Mouse (Mus musculus): ENCODE results near the gene Cd24a. TPM values are rescaled to one million over a fixed set of nuclear protein-coding genes. Genes with fewer than 3 reads are reported as not detected.
A peak's percentile ranks its signal among the peaks of the same experiment; 100 is the strongest.

Gene Cd24a
- polyA plus RNA-seq, 1 experiment from 2014 or later = 420 TPM

GRCm38 (mm10) chr10:43623510-43623909, 45.4 kb downstream of the Cd24a start:
- Histone ChIP-seq H3K36me3 (ENCODE audit: control insufficient read depth, insufficient read depth, low read length) (no peaks in the 10 kb centered on the region), H3K4me2 (no peak overlapping the region), H3K27ac (ENCODE audit: low read depth, low read length) (no peak overlapping the region), H3K4me1 (replicated peaks; ENCODE audit: control insufficient read depth, insufficient read depth, low read length) (peaks cover 6% of the 10 kb centered on the region), H3K27me3 (replicated peaks; ENCODE audit: control insufficient read depth, insufficient read depth, low read length) (no peaks in the 10 kb centered on the region), H3K9me3 (ENCODE audit: control insufficient read depth, low read length) (peaks cover 6% of the 10 kb centered on the region; the same call in 1 of the 2 replicates), H3K9ac (ENCODE audit: low read depth, low read length) (no peak overlapping the region), H3K4me3 (ENCODE audit: low read depth, low read length) (no peak overlapping the region)
- no peak for ATAC-seq (replicated peaks; ENCODE audit: low FRiP score)
- DNase-seq (ENCODE audit: low spot score) = no peak
- 81% methylated on average over 8 of the region's 8 CpGs for WGBS

GRCm38 (mm10) chr10:43624362-43624761, 46.3 kb downstream of the Cd24a start:
- Histone ChIP-seq H3K27me3 (replicated peaks; ENCODE audit: control insufficient read depth, insufficient read depth, low read length) (no peaks in the 10 kb centered on the region), H3K9ac (ENCODE audit: low read depth, low read length) (no peak overlapping the region), H3K9me3 (ENCODE audit: control insufficient read depth, low read length) (peaks cover 6% of the 10 kb centered on the region; the same call in 1 of the 2 replicates), H3K4me3 (ENCODE audit: low read depth, low read length) (no peak overlapping the region), H3K36me3 (ENCODE audit: control insufficient read depth, insufficient read depth, low read length) (no peaks in the 10 kb centered on the region), H3K4me2 (no peak overlapping the region), H3K27ac (ENCODE audit: low read depth, low read length) (no peak overlapping the region), H3K4me1 (replicated peaks; ENCODE audit: control insufficient read depth, insufficient read depth, low read length) (peaks cover 6% of the 10 kb centered on the region)
- WGBS = 82% methylated on average over 5 of the region's 5 CpGs
- ATAC-seq (replicated peaks; ENCODE audit: low FRiP score) = no peak
- DNase-seq (ENCODE audit: low spot score) = no peak

DNA sequence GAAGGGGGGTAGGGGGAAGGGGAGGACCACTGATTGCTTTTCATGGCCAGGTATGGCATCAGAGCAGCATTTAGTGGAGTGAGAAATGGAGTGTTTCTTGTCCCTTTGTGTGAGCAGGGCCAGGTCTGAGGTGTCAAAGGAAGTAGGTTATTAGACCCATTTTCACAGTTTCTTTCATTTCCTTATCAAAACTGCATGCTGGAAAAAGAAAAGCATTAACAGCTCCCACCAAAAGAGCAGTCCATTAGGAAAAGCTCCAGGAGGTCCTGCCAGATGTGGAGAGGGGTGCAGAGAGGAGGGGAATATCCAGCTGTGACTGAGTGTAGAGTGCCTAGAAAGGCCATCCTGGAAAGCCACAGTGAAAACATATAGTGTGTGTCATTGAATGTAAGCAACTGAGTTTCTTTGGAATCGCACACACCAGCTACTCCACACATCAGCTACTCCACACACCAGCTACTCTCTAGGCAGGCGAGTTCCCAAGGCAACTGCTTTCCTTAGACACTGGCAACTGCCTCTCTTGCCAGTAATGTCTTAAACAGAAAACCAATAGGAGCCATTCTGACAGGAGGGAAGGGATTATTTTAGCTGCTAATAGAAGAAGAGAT, 46.8 kb downstream of the Cd24a start:
- 78% methylated on average over 2 of the region's 2 CpGs for WGBS
- Histone ChIP-seq H3K4me2 (no peak overlapping the region), H3K27ac (ENCODE audit: low read depth, low read length) (0 out of 2 replicates have a peak overlapping the region, but pooled peaks have one; percentile 40), H3K4me1 (replicated peaks; ENCODE audit: control insufficient read depth, insufficient read depth, low read length) (peaks cover 9% of the 10 kb centered on the region), H3K9me3 (ENCODE audit: control insufficient read depth, low read length) (peaks cover 6% of the 10 kb centered on the region; the same call in 1 of the 2 replicates), H3K27me3 (replicated peaks; ENCODE audit: control insufficient read depth, insufficient read depth, low read length) (no peaks in the 10 kb centered on the region), H3K9ac (ENCODE audit: low read depth, low read length) (no peak overlapping the region), H3K36me3 (ENCODE audit: control insufficient read depth, insufficient read depth, low read length) (no peaks in the 10 kb centered on the region), H3K4me3 (ENCODE audit: low read depth, low read length) (no peak overlapping the region)
- ATAC-seq (replicated peaks; ENCODE audit: low FRiP score) (no peak), DNase-seq (ENCODE audit: low spot score) (no peak)

DNA sequence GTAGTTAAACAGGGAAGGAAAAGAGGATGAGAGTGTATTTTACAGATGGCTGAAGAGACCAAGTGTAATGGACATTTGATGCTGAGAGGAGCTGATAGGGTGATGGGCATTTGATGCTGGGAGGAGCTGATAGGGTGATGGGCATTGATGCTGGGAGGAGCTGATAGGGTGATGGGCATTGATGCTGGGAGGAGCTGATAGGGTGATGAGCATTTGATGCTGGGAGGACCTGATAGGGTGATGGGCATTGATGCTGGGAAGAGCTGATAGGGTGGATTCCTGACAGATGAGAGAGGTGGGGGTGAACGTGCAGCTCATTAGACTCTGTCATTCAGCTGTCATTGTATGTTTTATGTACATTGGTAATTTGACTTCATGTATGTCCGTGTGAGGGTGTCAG, 47.5 kb downstream of the Cd24a start:
- Histone ChIP-seq H3K9ac (ENCODE audit: low read depth, low read length) (peak overlapping the region; percentile 25; the same call in 1 of the 2 replicates), H3K27ac (ENCODE audit: low read depth, low read length) (peak overlapping the region; percentile 62), H3K4me3 (ENCODE audit: low read depth, low read length) (no peak overlapping the region), H3K4me1 (replicated peaks; ENCODE audit: control insufficient read depth, insufficient read depth, low read length) (peaks cover 15% of the 10 kb centered on the region), H3K4me2 (0 out of 2 replicates have a peak overlapping the region, but pooled peaks have one; percentile 14), H3K27me3 (replicated peaks; ENCODE audit: control insufficient read depth, insufficient read depth, low read length) (no peaks in the 10 kb centered on the region), H3K9me3 (ENCODE audit: control insufficient read depth, low read length) (peaks cover 6% of the 10 kb centered on the region; the same call in 1 of the 2 replicates), H3K36me3 (ENCODE audit: control insufficient read depth, insufficient read depth, low read length) (no peaks in the 10 kb centered on the region)
- WGBS = 60% methylated on average over 2 of the region's 2 CpGs
- ATAC-seq (replicated peaks; ENCODE audit: low FRiP score) (peak; percentile 86), DNase-seq (ENCODE audit: low spot score) (no peak)

DNA sequence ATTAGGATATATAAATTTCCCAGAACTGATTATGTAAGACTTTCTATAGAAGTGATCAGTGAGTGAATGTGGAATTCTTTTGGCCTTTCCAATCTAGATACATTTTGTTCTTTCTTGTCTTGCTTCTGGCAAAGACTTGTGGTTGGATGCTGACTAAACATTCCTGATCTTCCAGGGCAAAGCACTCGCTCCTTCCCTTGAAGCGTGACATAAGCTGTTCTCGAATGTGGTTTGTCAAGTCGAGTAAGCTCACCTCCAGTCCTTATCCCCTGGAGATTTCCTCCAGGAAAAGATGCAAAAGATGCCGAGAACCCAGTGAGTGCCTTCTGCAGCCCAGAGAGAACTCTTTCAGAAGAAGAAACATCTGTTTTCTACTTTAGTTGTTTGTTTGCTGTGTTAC, 51.1 kb downstream of the Cd24a start:
- Histone ChIP-seq H3K9ac (ENCODE audit: low read depth, low read length) (no peak overlapping the region), H3K27ac (ENCODE audit: low read depth, low read length) (no peak overlapping the region), H3K9me3 (ENCODE audit: control insufficient read depth, low read length) (peaks cover 6% of the 10 kb centered on the region; the same call in 1 of the 2 replicates), H3K27me3 (replicated peaks; ENCODE audit: control insufficient read depth, insufficient read depth, low read length) (no peaks in the 10 kb centered on the region), H3K4me2 (no peak overlapping the region), H3K36me3 (ENCODE audit: control insufficient read depth, insufficient read depth, low read length) (no peaks in the 10 kb centered on the region), H3K4me1 (replicated peaks; ENCODE audit: control insufficient read depth, insufficient read depth, low read length) (peaks cover 21% of the 10 kb centered on the region), H3K4me3 (ENCODE audit: low read depth, low read length) (no peak overlapping the region)
- ATAC-seq (replicated peaks; ENCODE audit: low FRiP score) (no peak), DNase-seq (ENCODE audit: low spot score) (no peak)
- 79% methylated on average over 5 of the region's 5 CpGs for WGBS

- Histone ChIP-seq H3K36me3 (ENCODE audit: control insufficient read depth, insufficient read depth, low read length) (no peaks in the 10 kb centered on the region), H3K4me2 (no peak overlapping the region; the same call in 1 of the 2 replicates), H3K27ac (ENCODE audit: low read depth, low read length) (peak overlapping the region; percentile 59), H3K9me3 (ENCODE audit: control insufficient read depth, low read length) (peaks cover 6% of the 10 kb centered on the region; the same call in 1 of the 2 replicates), H3K4me1 (replicated peaks; ENCODE audit: control insufficient read depth, insufficient read depth, low read length) (peaks cover 21% of the 10 kb centered on the region), H3K4me3 (ENCODE audit: low read depth, low read length) (no peak overlapping the region), H3K9ac (ENCODE audit: low read depth, low read length) (no peak overlapping the region), H3K27me3 (replicated peaks; ENCODE audit: control insufficient read depth, insufficient read depth, low read length) (no peaks in the 10 kb centered on the region)
- no peak for DNase-seq (ENCODE audit: low spot score)
- ATAC-seq (replicated peaks; ENCODE audit: low FRiP score) = no peak
Measured at GRCm38 (mm10) chr10:43629857-43630256, 51.8 kb downstream of the Cd24a start.

DNA sequence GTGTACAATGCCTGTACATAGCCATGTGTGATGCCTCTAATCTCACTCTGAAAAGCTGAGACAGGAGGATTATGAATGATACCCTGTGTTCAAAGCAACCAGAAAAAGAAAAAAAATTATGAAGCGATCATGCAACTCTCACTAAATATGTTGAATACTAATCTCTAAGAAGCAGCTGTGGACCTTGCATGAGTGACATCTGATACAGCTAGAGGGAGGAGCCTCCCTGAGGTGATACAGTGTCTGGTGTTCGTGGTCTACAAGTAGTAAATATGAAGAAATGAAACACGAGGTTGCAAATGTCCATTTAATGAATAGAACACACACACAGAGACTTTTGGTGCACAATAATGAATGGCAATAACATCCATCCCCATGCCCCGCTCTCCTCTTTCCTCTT, 52.5 kb downstream of the Cd24a start:
- DNase-seq (ENCODE audit: low spot score) (no peak), ATAC-seq (replicated peaks; ENCODE audit: low FRiP score) (peak; percentile 93)
- Histone ChIP-seq H3K36me3 (ENCODE audit: control insufficient read depth, insufficient read depth, low read length) (no peaks in the 10 kb centered on the region), H3K9ac (ENCODE audit: low read depth, low read length) (no peak overlapping the region), H3K4me1 (replicated peaks; ENCODE audit: control insufficient read depth, insufficient read depth, low read length) (peaks cover 21% of the 10 kb centered on the region), H3K4me3 (ENCODE audit: low read depth, low read length) (no peak overlapping the region), H3K27me3 (replicated peaks; ENCODE audit: control insufficient read depth, insufficient read depth, low read length) (no peaks in the 10 kb centered on the region), H3K27ac (ENCODE audit: low read depth, low read length) (peak overlapping the region; percentile 59), H3K9me3 (ENCODE audit: control insufficient read depth, low read length) (peaks cover 6% of the 10 kb centered on the region; the same call in 1 of the 2 replicates), H3K4me2 (peak overlapping the region; percentile 42)
- 55% methylated on average over 4 of the region's 4 CpGs for WGBS

DNA sequence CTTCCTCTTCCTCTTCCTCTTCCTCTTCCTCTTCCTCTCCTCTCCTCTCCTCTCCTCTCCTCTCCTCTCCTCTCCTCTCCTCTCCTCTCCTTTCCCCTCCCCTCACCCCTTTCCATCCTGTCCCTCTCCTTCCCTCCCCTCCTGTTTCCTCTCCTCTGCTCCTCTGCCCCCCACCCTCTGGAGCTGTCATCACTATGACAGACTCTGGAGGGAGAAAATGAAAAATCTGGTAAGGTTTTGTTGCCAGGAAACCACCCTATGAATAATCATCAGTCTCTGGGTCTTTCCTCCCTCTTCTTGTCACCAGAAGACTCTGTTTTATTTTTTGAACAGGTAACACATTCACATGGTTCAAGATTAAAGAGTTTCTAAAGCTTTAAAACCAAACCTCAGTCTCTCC, 53.0 kb downstream of the Cd24a start:
- Histone ChIP-seq H3K27me3 (replicated peaks; ENCODE audit: control insufficient read depth, insufficient read depth, low read length) (no peaks in the 10 kb centered on the region), H3K27ac (ENCODE audit: low read depth, low read length) (peak overlapping the region; percentile 59; the same call in 1 of the 2 replicates), H3K9me3 (ENCODE audit: control insufficient read depth, low read length) (peaks cover 6% of the 10 kb centered on the region; the same call in 1 of the 2 replicates), H3K4me1 (replicated peaks; ENCODE audit: control insufficient read depth, insufficient read depth, low read length) (peaks cover 18% of the 10 kb centered on the region), H3K9ac (ENCODE audit: low read depth, low read length) (no peak overlapping the region), H3K36me3 (ENCODE audit: control insufficient read depth, insufficient read depth, low read length) (no peaks in the 10 kb centered on the region), H3K4me2 (peak overlapping the region; percentile 42; the same call in 1 of the 2 replicates), H3K4me3 (ENCODE audit: low read depth, low read length) (no peak overlapping the region)
- DNase-seq (ENCODE audit: low spot score) = no peak
- ATAC-seq (replicated peaks; ENCODE audit: low FRiP score) = no peak; the same call in 1 of the 2 replicates
